Mouse (Mus musculus): Measurements from ENCODE around the gene Haus3. TPM values are rescaled to one million over a fixed set of nuclear protein-coding genes. Genes with fewer than 3 reads are reported as not detected.

Haus3 gene
- polyA plus RNA-seq, 1 experiment from 2014 or later: 22.1 TPM

- H3K4me2 ChIP-seq: no peak overlapping the region
- WGBS (ENCODE audit: insufficient replicate concordance): 64% methylated on average over 6 of the region's 6 CpGs
- H3K4me1 ChIP-seq (replicated peaks): no peaks in the 10 kb centered on the region
- no peak overlapping the region for H3K9ac ChIP-seq
- no peak for ATAC-seq (ENCODE audit: insufficient read depth)
- H3K4me3 ChIP-seq (replicated peaks): no peak overlapping the region
- no peaks in the 10 kb centered on the region for H3K27me3 ChIP-seq
- H3K27ac ChIP-seq (replicated peaks): no peak overlapping the region
- H3K9me3 ChIP-seq (replicated peaks): no peaks in the 10 kb centered on the region
- no peaks in the 10 kb centered on the region for H3K36me3 ChIP-seq (replicated peaks)
Observed at GRCm38 (mm10) chr5:34198615-34199014, 29.3 kb upstream of the Haus3 start.

- H3K9ac ChIP-seq: no peak overlapping the region
- H3K27ac ChIP-seq (replicated peaks): no peak overlapping the region
- H3K4me3 ChIP-seq (replicated peaks): no peak overlapping the region
- no peak for ATAC-seq (ENCODE audit: insufficient read depth)
- no peaks in the 10 kb centered on the region for H3K9me3 ChIP-seq (replicated peaks)
- no peaks in the 10 kb centered on the region for H3K4me1 ChIP-seq (replicated peaks)
- WGBS (ENCODE audit: insufficient replicate concordance): 58% methylated on average over 4 of the region's 4 CpGs
- no peak overlapping the region for H3K4me2 ChIP-seq
- H3K36me3 ChIP-seq (replicated peaks): no peaks in the 10 kb centered on the region
- no peaks in the 10 kb centered on the region for H3K27me3 ChIP-seq
Observed at GRCm38 (mm10) chr5:34197243-34197642, 27.9 kb upstream of the Haus3 start.

GRCm38 (mm10) chr5:34196423-34196822 is 27.1 kb upstream of the Haus3 start:
- Histone ChIP-seq H3K27ac (replicated peaks) (no peak overlapping the region), H3K9ac (no peak overlapping the region), H3K27me3 (no peaks in the 10 kb centered on the region), H3K9me3 (replicated peaks) (no peaks in the 10 kb centered on the region), H3K4me2 (no peak overlapping the region), H3K4me3 (replicated peaks) (no peak overlapping the region), H3K36me3 (replicated peaks) (no peaks in the 10 kb centered on the region), H3K4me1 (replicated peaks) (no peaks in the 10 kb centered on the region)
- no peak for ATAC-seq (ENCODE audit: insufficient read depth)
- WGBS (ENCODE audit: insufficient replicate concordance): 38% methylated on average over 7 of the region's 7 CpGs

DNA sequence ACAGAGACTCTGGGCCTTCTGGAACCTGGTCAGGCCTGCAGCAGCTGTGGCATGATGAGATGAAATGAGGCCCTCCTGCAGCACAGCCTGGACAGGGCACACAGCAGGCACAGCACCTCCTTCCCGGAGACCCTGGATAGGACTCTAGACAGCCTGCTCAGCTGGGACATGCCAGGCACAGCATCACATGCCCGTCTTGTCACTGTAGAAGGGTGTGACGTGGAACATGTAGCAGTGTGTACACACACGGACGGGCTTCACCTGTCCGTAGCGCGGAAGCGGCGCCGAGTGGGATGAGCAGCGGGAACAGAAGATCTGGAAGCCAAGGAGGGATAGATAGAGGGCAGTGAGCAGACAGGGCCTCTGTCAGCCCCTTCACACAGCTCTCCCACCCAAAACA is 26.5 kb upstream of the Haus3 start:
- H3K36me3 ChIP-seq (replicated peaks): no peaks in the 10 kb centered on the region
- no peak overlapping the region for H3K4me3 ChIP-seq (replicated peaks)

GRCm38 (mm10) chr5:34194975-34195662 is 25.8 kb upstream of the Haus3 start:
- WGBS (ENCODE audit: insufficient replicate concordance): 49% methylated on average over 6 of the region's 6 CpGs
- H3K27ac ChIP-seq (replicated peaks): no peak overlapping the region

More for the DNA sequence above, 26.5 kb upstream of the Haus3 start:
- 76% methylated on average over 12 of the region's 12 CpGs for WGBS (ENCODE audit: insufficient replicate concordance)
- Histone ChIP-seq H3K9ac (no peak overlapping the region), H3K4me2 (no peak overlapping the region), H3K9me3 (replicated peaks) (no peaks in the 10 kb centered on the region), H3K27me3 (no peaks in the 10 kb centered on the region), H3K4me1 (replicated peaks) (no peaks in the 10 kb centered on the region), H3K27ac (replicated peaks) (no peak overlapping the region)
- no peak for ATAC-seq (ENCODE audit: insufficient read depth)

DNA sequence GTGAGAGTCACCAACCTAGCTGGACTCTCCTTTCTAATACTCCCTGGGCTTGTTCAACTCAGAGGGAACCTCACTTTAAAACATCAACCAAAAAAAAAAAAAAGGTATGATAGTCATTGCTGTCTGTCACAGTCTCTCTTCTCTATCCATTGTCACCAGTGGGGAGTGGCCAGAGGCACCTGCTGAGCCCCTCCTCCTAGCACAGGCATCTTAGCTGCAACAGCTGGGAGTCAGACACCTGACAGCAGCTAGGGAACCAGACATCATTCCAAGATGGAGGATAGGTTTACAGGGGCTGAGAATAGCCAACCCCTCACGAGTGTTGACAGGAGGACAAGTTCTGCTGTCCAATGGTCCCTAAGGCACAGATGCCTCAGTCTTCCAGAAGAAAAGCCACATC is 25.1 kb upstream of the Haus3 start:
- Histone ChIP-seq H3K36me3 (replicated peaks) (no peaks in the 10 kb centered on the region), H3K4me1 (replicated peaks) (no peaks in the 10 kb centered on the region), H3K27me3 (no peaks in the 10 kb centered on the region), H3K4me3 (replicated peaks) (no peak overlapping the region), H3K9me3 (replicated peaks) (no peaks in the 10 kb centered on the region), H3K9ac (no peak overlapping the region), H3K27ac (replicated peaks) (no peak overlapping the region), H3K4me2 (no peak overlapping the region)
- 28% methylated on average over 1 of the region's 1 CpGs for WGBS (ENCODE audit: insufficient replicate concordance)
- ATAC-seq (ENCODE audit: insufficient read depth): no peak

More at GRCm38 (mm10) chr5:34194975-34195662, 25.8 kb upstream of the Haus3 start:
- Histone ChIP-seq H3K36me3 (replicated peaks) (no peaks in the 10 kb centered on the region), H3K4me1 (replicated peaks) (no peaks in the 10 kb centered on the region), H3K27me3 (no peaks in the 10 kb centered on the region), H3K9me3 (replicated peaks) (no peaks in the 10 kb centered on the region), H3K9ac (no peak overlapping the region), H3K4me3 (replicated peaks) (no peak overlapping the region), H3K4me2 (no peak overlapping the region)
- ATAC-seq (ENCODE audit: insufficient read depth): no peak

DNA sequence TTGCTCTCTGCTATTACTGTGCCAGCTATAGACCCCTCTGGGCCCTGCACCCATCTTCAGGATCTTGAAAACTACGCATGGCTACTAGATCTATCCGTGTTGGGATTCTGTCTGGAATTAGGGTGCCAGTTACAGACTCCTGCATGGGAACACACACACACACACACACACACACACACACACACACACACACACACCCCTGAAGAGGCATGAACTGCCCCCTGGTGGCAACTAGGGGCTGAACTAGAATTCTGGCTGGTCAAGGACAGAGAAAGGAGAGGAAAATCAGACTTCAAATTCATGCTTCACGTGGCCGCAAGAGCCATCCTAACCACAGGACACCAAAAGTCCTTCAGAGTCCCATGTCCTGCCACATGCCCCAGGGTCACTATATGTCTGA is 22.5 kb upstream of the Haus3 start:
- 53% methylated on average over 4 of the region's 4 CpGs for WGBS (ENCODE audit: insufficient replicate concordance)
- Histone ChIP-seq H3K36me3 (replicated peaks) (no peaks in the 10 kb centered on the region), H3K27me3 (no peaks in the 10 kb centered on the region), H3K27ac (replicated peaks) (no peak overlapping the region), H3K9ac (no peak overlapping the region), H3K4me3 (replicated peaks) (no peak overlapping the region), H3K9me3 (replicated peaks) (no peaks in the 10 kb centered on the region), H3K4me2 (no peak overlapping the region), H3K4me1 (replicated peaks) (peaks cover 22% of the 10 kb centered on the region)
- no peak for ATAC-seq (ENCODE audit: insufficient read depth)

GRCm38 (mm10) chr5:34191021-34191420 is 21.7 kb upstream of the Haus3 start:
- 42% methylated on average over 4 of the region's 4 CpGs for WGBS (ENCODE audit: insufficient replicate concordance)
- Histone ChIP-seq H3K9ac (no peak overlapping the region), H3K9me3 (replicated peaks) (no peaks in the 10 kb centered on the region), H3K4me2 (no peak overlapping the region), H3K4me3 (replicated peaks) (no peak overlapping the region), H3K27ac (replicated peaks) (no peak overlapping the region), H3K4me1 (replicated peaks) (peaks cover 30% of the 10 kb centered on the region), H3K36me3 (replicated peaks) (no peaks in the 10 kb centered on the region), H3K27me3 (no peaks in the 10 kb centered on the region)
- no peak for ATAC-seq (ENCODE audit: insufficient read depth)

DNA sequence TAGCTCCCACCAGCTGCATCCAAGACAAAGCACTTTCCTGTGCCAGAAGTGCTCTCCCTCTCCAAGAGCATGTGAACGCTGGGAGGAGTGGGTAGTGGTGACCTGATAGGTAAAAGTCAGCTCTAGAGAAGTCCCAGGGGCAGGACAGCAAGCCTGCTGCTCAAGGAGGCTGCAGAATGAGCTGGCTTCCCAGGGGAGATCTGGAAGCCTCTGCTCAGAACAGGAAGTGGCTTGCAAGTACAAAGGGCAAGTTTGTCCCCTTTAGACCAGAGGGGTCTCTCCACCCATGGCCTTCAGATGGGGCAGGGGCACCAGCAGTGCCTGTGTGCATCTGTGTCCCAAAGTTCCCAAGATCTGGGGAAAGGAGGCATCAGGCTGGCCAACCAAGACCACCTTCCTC is 20.2 kb upstream of the Haus3 start:
- H3K9ac ChIP-seq: no peak overlapping the region
- H3K4me1 ChIP-seq (replicated peaks): peaks cover 37% of the 10 kb centered on the region
- no peak for ATAC-seq (ENCODE audit: insufficient read depth)
- no peak overlapping the region for H3K27ac ChIP-seq (replicated peaks)
- H3K4me2 ChIP-seq: no peak overlapping the region
- no peaks in the 10 kb centered on the region for H3K9me3 ChIP-seq (replicated peaks)
- 54% methylated on average over 1 of the region's 1 CpGs for WGBS (ENCODE audit: insufficient replicate concordance)
- no peaks in the 10 kb centered on the region for H3K27me3 ChIP-seq
- no peaks in the 10 kb centered on the region for H3K36me3 ChIP-seq (replicated peaks)
- no peak overlapping the region for H3K4me3 ChIP-seq (replicated peaks)

GRCm38 (mm10) chr5:34188856-34189255 is 19.5 kb upstream of the Haus3 start:
- no peaks in the 10 kb centered on the region for H3K9me3 ChIP-seq (replicated peaks)
- peak overlapping the region; percentile 100; the same call in 1 of the 2 replicates for H3K4me2 ChIP-seq
- no peak overlapping the region for H3K27ac ChIP-seq (replicated peaks)
- no peak overlapping the region for H3K9ac ChIP-seq
- H3K4me3 ChIP-seq (replicated peaks): no peak overlapping the region
- WGBS (ENCODE audit: insufficient replicate concordance): 49% methylated on average over 2 of the region's 2 CpGs
- H3K36me3 ChIP-seq (replicated peaks): no peaks in the 10 kb centered on the region
- ATAC-seq (ENCODE audit: insufficient read depth): no peak
- H3K4me1 ChIP-seq (replicated peaks): peaks cover 37% of the 10 kb centered on the region
- H3K27me3 ChIP-seq: no peaks in the 10 kb centered on the region

DNA sequence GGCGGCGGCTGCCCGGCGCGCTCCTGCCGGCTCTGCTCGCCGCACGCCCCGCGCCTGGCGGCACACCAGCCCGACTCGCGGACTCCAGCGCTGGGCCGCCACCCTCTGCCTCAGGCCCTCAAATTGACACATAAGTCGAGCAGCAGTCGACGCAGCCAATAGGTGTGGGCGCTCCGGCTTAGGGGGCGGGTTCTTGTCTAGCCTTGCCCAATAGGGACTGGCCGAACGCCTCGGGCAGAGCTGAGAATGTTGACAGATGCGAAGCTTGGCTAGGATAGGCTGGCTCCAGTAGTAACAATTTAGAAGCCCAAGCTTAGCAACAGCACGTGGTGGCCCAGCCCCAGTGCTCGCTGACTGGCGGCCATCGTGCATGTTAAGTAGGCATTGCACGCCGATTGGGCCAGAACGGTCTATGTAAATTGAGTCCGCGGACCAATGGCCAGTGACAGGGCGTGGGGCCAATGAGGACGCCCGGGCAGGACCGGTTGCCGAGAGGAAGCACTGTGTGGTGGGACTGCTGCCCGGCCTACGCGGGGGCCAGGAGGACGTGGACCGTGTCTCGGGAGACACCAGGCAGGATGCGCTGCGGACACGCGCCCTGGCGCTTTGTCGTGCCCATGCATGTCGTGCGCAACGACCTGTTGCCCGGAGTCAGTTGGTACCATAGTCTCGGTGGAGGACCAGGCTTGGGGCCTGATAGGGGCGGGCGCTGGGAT is 18.4 kb upstream of the Haus3 start, which contains the start of gene Mxd4:
Gene Mxd4 (minus strand): TSS at position 120 of the 716 bp plus-strand sequence.
- H3K4me2 ChIP-seq: peak within 1 kb of the TSS; percentile 100
- ATAC-seq (ENCODE audit: insufficient read depth): peak; percentile 96
- H3K4me3 ChIP-seq (replicated peaks): peak within 1 kb of the TSS; percentile 79
- H3K27ac ChIP-seq (replicated peaks): peak within 1 kb of the TSS; percentile 90
- H3K36me3 ChIP-seq (replicated peaks): no peaks in the 10 kb centered on the region
- WGBS (ENCODE audit: insufficient replicate concordance): under 1% methylated on average over 60 of the region's 60 CpGs
- H3K4me1 ChIP-seq (replicated peaks): peaks cover 37% of the 10 kb centered on the region
- peak within 1 kb of the TSS; percentile 69 for H3K9ac ChIP-seq
- H3K27me3 ChIP-seq: no peaks in the 10 kb centered on the region
- no peaks in the 10 kb centered on the region for H3K9me3 ChIP-seq (replicated peaks)
